Mouse (Mus musculus): Measurements from ENCODE around the gene Gigyf1. TPM values are rescaled to one million over a fixed set of nuclear protein-coding genes. Genes with fewer than 3 reads are reported as not detected.
A peak's percentile ranks its signal among the peaks of the same experiment; 100 is the strongest.

The Gigyf1 gene
- polyA plus RNA-seq, 1 experiment: 45.3 TPM

DNA sequence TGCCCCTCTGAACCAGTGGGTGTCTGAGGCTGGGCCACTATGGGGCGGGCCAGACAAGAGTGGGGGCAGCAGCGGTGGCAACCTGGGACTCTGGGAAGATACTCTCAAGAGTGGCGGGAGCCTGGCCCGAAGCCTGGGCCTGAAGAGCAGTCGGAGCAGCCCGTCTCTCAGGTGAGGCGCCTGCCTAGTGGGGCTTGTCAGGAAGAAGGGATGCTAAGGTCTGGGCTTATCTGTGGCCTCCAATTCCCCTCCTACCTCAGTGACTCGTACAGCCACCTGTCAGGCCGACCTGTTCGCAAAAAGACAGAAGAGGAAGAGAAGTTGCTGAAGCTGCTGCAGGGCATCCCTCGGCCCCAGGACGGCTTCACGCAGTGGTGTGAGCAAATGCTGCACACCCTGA is 6.3 kb downstream of the Gigyf1 start:
- Histone ChIP-seq H3K4me3 (replicated peaks; ENCODE audit: extremely low read depth, low read depth, low read length) (no peak overlapping the region), H3K4me1 (ENCODE audit: control insufficient read depth, insufficient read depth, low read length) (no peaks in the 10 kb centered on the region)
- 76% methylated on average over 13 of the region's 13 CpGs for WGBS
- TF ChIP-seq POLR2A (IDR thresholded peaks at IDR 0.05; ENCODE audit: borderline replicate concordance, extremely low read depth, low read depth, low read length): no peak
- TF ChIP-seq CTCF (IDR thresholded peaks at IDR 0.05; ENCODE audit: insufficient read depth, low read length): no peak
- DNase-seq: no peak

DNA sequence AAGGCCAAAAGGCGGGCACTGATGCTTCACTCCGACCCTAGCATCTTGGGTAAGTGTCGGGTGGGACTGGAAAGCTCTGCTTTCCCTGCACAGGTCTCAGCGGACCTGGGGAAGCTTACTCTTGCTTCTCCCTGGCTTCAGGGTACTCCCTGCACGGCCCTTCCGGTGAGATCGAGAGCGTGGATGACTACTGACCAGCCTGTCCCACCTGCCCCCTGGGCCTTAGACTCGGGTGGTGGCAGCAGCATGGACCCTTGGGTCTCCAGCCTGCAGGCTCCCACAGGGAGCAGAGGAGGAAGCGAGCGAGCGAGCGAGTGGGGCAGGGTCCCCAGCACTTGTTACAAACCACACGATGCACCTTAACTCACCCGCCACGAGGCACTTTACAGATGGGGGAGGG is 7.2 kb downstream of the Gigyf1 start:
- Histone ChIP-seq H3K4me3 (replicated peaks; ENCODE audit: extremely low read depth, low read depth, low read length) (no peak overlapping the region), H3K4me1 (ENCODE audit: control insufficient read depth, insufficient read depth, low read length) (peaks cover 5% of the 10 kb centered on the region; the same call in 1 of the 2 replicates)
- TF ChIP-seq CTCF (IDR thresholded peaks at IDR 0.05; ENCODE audit: insufficient read depth, low read length): no peak
- TF ChIP-seq POLR2A (IDR thresholded peaks at IDR 0.05; ENCODE audit: borderline replicate concordance, extremely low read depth, low read depth, low read length): no peak
- 75% methylated on average over 16 of the region's 16 CpGs for whole genome bisulfite sequencing
- DNase-seq: no peak

DNA sequence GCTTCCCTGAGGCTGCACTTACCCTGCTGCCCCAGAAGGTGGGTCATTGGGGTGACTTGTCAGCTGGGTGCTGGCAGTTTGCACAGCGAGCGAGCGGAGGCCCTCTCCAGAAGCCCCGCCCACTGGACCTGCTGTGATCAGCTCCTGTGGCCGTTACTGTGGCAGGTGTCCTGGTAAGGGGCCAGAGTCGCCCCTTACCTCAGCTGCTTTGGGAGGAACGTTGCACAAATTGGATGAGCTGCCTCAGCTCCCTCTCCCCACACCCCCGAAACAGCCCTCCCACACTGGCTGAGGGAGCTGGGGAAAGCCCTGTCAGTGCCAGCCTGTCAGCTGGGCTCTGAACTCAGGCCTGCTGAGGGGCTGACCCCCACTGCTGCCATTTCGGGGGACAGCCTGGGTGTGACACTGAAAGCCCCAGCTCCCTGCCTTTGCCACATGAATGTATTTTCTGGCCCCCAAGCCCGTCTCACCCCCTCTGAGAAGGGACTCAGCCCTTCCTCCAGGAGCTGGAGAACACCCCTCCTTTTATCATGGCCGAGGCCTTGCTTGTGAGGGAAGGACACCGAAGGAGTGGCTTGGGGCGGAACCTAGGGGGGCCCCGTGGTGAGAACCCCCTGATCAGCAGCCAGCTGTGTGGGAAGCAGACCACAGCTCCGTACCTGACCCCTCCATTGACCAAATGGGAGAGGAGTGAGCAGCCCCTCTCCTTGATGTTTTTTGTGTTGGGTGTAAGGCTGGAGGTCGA is 8.0 kb downstream of the Gigyf1 start:
- Histone ChIP-seq H3K4me3 (replicated peaks; ENCODE audit: extremely low read depth, low read depth, low read length) (no peak overlapping the region), H3K4me1 (ENCODE audit: control insufficient read depth, insufficient read depth, low read length) (peaks cover 5% of the 10 kb centered on the region; the same call in 1 of the 2 replicates)
- 40% methylated on average over 16 of the region's 16 CpGs for WGBS
- TF ChIP-seq POLR2A (IDR thresholded peaks at IDR 0.05; ENCODE audit: borderline replicate concordance, extremely low read depth, low read depth, low read length): no peak
- TF ChIP-seq CTCF (IDR thresholded peaks at IDR 0.05; ENCODE audit: insufficient read depth, low read length): no peak
- peak; percentile 50 for DNase-seq

DNA sequence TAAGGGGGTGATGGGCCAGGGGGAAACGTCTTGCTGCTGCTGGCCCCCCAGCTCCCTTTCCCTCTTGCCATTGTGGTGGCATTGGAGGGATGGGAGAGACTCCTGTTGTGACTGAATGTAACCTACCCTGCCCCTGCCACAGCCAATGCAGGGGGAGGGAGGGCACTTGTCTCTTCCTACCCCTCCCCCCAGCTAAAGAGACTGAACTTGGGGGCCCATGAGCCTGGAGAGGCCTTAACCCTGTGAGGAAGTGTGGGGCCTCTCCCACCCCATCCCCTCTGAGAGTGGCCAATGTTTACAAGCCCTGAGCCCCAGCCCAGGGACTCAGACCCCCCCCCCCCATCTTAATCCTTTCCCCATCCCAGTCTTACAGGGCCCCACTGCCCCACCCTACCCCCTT is 9.1 kb downstream of the Gigyf1 start:
- TF ChIP-seq POLR2A (IDR thresholded peaks at IDR 0.05; ENCODE audit: borderline replicate concordance, extremely low read depth, low read depth, low read length) (no peak), CTCF (IDR thresholded peaks at IDR 0.05; ENCODE audit: insufficient read depth, low read length) (no peak)
- Histone ChIP-seq H3K4me3 (replicated peaks; ENCODE audit: extremely low read depth, low read depth, low read length) (no peak overlapping the region), H3K4me1 (ENCODE audit: control insufficient read depth, insufficient read depth, low read length) (peaks cover 5% of the 10 kb centered on the region; the same call in 1 of the 2 replicates)
- 58% methylated on average over 1 of the region's 1 CpGs for WGBS
- no peak for DNase-seq

DNA sequence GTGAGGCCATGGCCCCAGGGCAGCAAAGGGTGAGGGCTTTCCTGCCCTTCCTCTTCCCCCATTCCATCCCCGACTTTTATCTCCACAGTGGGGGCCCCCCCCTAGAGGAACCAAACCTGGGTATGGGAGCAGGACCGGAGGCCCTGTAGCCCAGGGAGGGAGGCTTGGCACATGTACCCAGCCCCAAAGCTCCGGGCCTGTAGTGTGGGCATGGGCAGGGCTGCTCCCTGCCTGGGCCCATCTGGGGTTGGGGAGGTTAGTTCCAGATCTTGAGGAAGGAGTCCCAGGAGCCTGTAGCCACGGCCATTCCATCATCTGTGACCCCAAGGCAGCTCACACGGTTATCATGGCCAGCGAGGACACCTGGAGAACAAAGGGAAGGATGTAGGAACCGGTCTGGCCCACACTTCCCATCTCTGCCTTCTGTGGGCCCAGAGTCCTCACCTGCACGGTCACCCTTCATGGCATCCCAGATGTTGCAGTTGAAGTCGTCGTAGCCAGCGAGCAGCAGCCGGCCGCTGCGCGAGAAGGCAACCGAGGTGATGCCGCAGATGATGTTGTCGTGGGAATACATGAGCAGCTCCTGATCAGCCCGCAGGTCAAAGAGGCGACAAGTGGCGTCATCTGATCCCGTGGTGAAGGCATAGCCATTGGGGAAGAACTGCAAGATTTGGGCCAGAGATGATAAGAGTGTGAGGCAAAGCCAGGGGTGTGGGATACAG is 10.1 kb downstream of the Gigyf1 start:
- Histone ChIP-seq H3K4me1 (ENCODE audit: control insufficient read depth, insufficient read depth, low read length) (peaks cover 5% of the 10 kb centered on the region; the same call in 1 of the 2 replicates), H3K4me3 (replicated peaks; ENCODE audit: extremely low read depth, low read depth, low read length) (no peak overlapping the region)
- TF ChIP-seq POLR2A (IDR thresholded peaks at IDR 0.05; ENCODE audit: borderline replicate concordance, extremely low read depth, low read depth, low read length) (no peak), CTCF (IDR thresholded peaks at IDR 0.05; ENCODE audit: insufficient read depth, low read length) (no peak)
- WGBS: 74% methylated on average over 22 of the region's 22 CpGs
- DNase-seq: no peak

DNA sequence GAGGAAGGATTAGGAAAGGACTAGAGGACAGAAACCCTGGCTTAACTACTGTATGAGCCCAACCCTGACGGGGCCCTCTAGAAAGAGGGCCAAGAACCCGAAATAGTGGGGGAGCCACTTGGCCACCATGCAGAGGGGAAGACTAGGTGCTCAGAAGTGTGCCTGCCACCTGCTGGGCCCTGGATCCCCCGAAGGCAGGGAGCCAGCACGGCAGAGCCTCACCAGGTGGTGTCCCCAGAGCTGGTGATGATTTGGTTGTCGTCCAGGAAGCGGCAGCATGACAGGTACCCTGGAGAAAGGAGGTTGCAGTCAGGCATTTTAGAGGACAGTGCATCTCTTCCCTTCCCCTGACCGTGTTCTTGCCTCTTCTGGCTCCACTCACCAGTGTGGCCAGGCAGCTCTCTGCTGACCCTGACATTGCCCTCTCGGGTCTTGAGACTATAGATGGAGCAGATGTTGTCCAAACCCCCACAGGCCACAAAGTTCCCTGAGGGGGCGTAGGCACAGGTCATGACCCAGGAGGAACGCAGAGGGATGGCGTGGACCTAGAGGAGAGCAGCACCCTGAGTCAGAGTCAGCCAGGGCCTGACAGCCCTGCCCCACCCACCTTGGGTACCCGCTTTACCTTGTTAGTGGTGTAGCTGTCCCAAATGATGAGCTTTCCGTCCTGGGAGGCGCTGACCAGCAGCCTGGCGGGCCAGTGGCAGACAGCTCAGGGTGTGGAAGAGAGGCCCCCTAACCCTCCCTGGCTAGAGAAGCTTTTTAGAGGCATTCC is 11.1 kb downstream of the Gigyf1 start:
- DNase-seq: no peak
- no peak for TF ChIP-seq CTCF (IDR thresholded peaks at IDR 0.05; ENCODE audit: insufficient read depth, low read length)
- no peak for TF ChIP-seq POLR2A (IDR thresholded peaks at IDR 0.05; ENCODE audit: borderline replicate concordance, extremely low read depth, low read depth, low read length)
- Histone ChIP-seq H3K4me1 (ENCODE audit: control insufficient read depth, insufficient read depth, low read length) (peaks cover 7% of the 10 kb centered on the region; the same call in 1 of the 2 replicates), H3K4me3 (replicated peaks; ENCODE audit: extremely low read depth, low read depth, low read length) (no peak overlapping the region)
- WGBS: 77% methylated on average over 15 of the region's 15 CpGs

DNA sequence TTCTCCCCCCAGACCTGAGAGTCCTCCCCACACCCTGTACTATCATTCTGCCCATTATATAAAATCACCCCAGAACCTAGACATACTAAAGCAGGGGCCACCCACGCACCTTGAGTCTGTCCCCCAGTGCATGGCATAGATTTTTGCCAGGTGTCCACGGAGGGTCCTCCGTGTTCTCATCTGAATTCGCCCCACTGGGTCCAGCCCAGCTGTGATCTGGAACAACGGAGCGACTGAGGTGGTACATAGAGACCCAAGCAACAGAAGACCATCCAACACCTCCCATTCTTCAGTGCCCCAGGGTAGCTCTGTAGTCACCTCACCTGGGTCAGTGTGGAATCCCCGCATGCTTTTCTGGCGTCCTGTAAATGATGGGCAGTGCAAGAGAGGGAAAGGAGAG is 11.7 kb downstream of the Gigyf1 start:
- peak overlapping the region; percentile 96 for H3K4me3 ChIP-seq (replicated peaks; ENCODE audit: extremely low read depth, low read depth, low read length)
- H3K4me1 ChIP-seq (ENCODE audit: control insufficient read depth, insufficient read depth, low read length): peaks cover 7% of the 10 kb centered on the region; the same call in 1 of the 2 replicates
- DNase-seq: no peak
- no peak for TF ChIP-seq POLR2A (IDR thresholded peaks at IDR 0.05; ENCODE audit: borderline replicate concordance, extremely low read depth, low read depth, low read length)
- no peak for TF ChIP-seq CTCF (IDR thresholded peaks at IDR 0.05; ENCODE audit: insufficient read depth, low read length)
- 71% methylated on average over 8 of the region's 8 CpGs for WGBS

DNA sequence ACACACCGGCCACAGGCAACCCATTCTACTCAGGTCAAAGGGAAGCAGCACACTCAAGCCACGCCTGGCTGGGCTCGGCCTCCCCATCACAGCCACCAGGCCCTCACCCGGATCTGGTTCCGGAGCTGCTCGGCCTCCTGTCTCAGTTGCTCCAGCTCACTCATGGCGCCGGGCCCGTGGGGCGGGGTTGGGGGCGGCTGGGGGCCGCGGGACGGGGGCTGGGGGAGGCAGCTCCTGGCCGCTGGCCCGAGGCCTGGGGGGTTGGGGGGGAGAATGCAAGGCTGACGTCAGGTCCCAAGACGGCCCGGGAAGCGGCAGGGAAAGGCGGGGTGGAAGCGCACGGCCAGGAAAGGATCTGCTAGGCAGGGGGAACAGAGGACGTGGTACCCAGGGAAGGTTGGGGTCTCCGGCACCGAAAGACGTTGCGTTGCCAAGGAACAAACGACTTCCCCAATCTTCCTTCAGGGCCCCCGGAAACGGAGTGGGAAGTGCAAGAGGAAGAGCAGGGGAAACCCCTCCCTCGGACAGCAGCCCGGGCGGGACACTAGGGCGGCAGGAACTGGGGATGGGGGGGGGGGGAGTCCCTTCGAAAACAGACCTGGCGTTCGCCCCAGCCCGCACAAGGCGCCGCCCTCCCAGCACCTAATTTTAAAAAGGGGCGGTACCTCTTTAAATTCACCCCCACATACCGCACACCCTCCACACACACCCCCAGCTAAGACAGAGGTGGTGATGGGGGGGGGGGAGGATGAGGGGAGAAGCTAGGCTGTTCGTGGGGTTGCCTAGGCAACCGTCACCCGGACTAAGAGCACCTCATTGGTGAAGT is 12.5 kb downstream of the Gigyf1 start:
- Histone ChIP-seq H3K4me1 (ENCODE audit: control insufficient read depth, insufficient read depth, low read length) (peaks cover 7% of the 10 kb centered on the region; the same call in 1 of the 2 replicates), H3K4me3 (replicated peaks; ENCODE audit: extremely low read depth, low read depth, low read length) (peak overlapping the region; percentile 96)
- peak; percentile 67 for DNase-seq
- WGBS: 3% methylated on average over 46 of the region's 46 CpGs
- TF ChIP-seq POLR2A (IDR thresholded peaks at IDR 0.05; ENCODE audit: borderline replicate concordance, extremely low read depth, low read depth, low read length): 0 out of 2 replicates have a peak, but pooled peaks have one; percentile 14
- no peak for TF ChIP-seq CTCF (IDR thresholded peaks at IDR 0.05; ENCODE audit: insufficient read depth, low read length)

All from lung, adult 2 months (tissue).